Mouse (Mus musculus) heart, postnatal 0 days (tissue): ENCODE data around the gene Ube2e1.

Experiments used
- CTCF ChIP-seq: IDR thresholded peaks from 2 replicates; pipeline ENCODE4 v1.5.1; 2016; ENCODE audit warnings: antibody characterized with exemption, control low read depth, low read depth
- EP300 ChIP-seq: IDR thresholded peaks from 2 replicates; pipeline ENCODE4 v1.6.1; 2016; ENCODE audit warnings: antibody characterized with exemption, low read depth

DNA sequence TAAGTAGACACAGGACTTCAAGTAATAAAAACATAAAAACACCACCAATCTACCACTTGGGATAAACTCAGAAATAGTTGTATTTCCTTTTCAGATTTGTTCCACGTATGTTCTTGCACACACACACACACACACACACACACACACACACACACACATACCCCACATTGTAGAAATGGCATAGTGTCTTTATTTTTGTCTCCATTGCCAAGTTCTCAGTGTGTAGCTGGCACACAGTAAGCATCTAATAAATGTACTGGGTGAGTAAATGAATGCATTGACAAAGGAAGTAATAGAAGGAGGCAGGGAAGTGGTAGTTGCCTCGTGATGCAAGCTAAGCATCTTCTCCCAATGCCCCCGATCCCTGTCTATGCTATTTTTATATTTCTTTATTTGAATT is 21.3 kb upstream of the Ube2e1 start:
- no peak for TF ChIP-seq EP300
- TF ChIP-seq CTCF = no peak
